Mouse (Mus musculus) heart, embryonic 10.5 days (tissue): ENCODE measurements around the gene Slc23a3. TPM values are rescaled to one million over a fixed set of nuclear protein-coding genes. Genes with fewer than 3 reads are reported as not detected.
A peak's percentile ranks its signal among the peaks of the same experiment; 100 is the strongest.

ENCODE experiments used
- DNase-seq: peaks from one replicate; pipeline ENCODE4 v3.0.0-alpha.2; 2017; ENCODE audit warnings: low spot score
- H3K27ac ChIP-seq: fragments of 300-500 bp; sonication (generic); 2 replicates; pipeline ENCODE4 v1.5.1; 2016; ENCODE audit warnings: mild to moderate bottlenecking
- H3K27me3 ChIP-seq: fragments of 300-500 bp; sonication (generic); 2 replicates; pipeline ENCODE4 v1.6.1; 2016; ENCODE audit warnings: mild to moderate bottlenecking; ENCODE audit not compliant: poor library complexity, insufficient read depth, severe bottlenecking
- H3K36me3 ChIP-seq: fragments of 300-500 bp; sonication (generic); 2 replicates; pipeline ENCODE4 v1.6.1; 2016; ENCODE audit warnings: mild to moderate bottlenecking, moderate library complexity
- H3K4me1 ChIP-seq: fragments of 300-500 bp; sonication (generic); 2 replicates; pipeline ENCODE4 v1.6.1; 2016; ENCODE audit warnings: mild to moderate bottlenecking
- H3K4me3 ChIP-seq: fragments of 300-500 bp; sonication (generic); 2 replicates; pipeline ENCODE4 v1.5.1; 2016; ENCODE audit warnings: mild to moderate bottlenecking, moderate library complexity
- H3K9me3 ChIP-seq: fragments of 300-500 bp; sonication (generic); 2 replicates; pipeline ENCODE4 v1.6.1; 2016; ENCODE audit warnings: mild to moderate bottlenecking, moderate library complexity
- WGBS: fragments of 180-500 bp; shearing (Covaris S2); methylation state at CpG from one replicate; pipeline ENCODE4 v1.1.7; 2016; 5-methylcytosine and 5-hydroxymethylcytosine counted together
- polyA plus RNA-seq: library from polyadenylated mRNA; unstranded; fragments of >200 nt; fragmentation: Nextera tagmentation; extraction: Ambion mirVana; gene quantifications from 2 replicates; pipeline ENCODE4 v1.2.1, GENCODE M21; 2016

The Slc23a3 gene
- polyA plus RNA-seq, 1 experiment from 2014 or later: 0.06 TPM

- peak within 1 kb of the TSS; percentile 64 for H3K4me3 ChIP-seq
- no peaks in the 10 kb centered on the region for H3K9me3 ChIP-seq
- peak; percentile 98 for DNase-seq
- H3K4me1 ChIP-seq: peaks cover 10% of the 10 kb centered on the region; the same call in 1 of the 2 replicates
- 2% methylated on average over 56 of the region's 56 CpGs for WGBS
- 0 out of 2 replicates have a peak, but pooled peaks cover 3% of the 10 kb centered on the region for H3K27me3 ChIP-seq
- H3K36me3 ChIP-seq: no peaks in the 10 kb centered on the region
- H3K27ac ChIP-seq: peak within 1 kb of the TSS; percentile 96
Observed at GRCm38 (mm10) chr1:75124346-75125321, 9.1 kb downstream of the Slc23a3 start, which contains the start of gene Nhej1. Gene Nhej1, minus strand, starts transcription at chr1:75125200.

DNA sequence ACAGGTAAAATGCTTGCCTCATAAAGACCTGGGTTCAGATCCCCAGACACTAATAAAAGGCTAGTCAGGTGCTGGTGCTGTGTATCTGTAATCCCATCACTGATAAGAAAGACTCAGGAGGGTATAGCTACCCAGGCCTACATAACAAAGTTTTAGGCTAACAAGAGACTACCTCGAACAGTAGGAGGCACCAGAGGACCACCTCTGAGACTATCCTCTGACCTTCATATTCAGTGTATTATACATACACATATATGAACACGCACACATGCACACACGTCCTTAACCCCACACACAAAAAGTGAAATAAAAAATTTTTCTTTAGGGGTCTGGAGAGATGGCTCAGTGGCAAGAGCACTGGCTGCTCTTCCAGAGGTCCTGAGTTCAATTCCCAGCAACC is 11.5 kb downstream of the Slc23a3 start:
- no peaks in the 10 kb centered on the region for H3K36me3 ChIP-seq
- no peak overlapping the region for H3K27ac ChIP-seq
- WGBS: 73% methylated on average over 3 of the region's 3 CpGs
- no peaks in the 10 kb centered on the region for H3K9me3 ChIP-seq
- no peak for DNase-seq
- no peak overlapping the region for H3K4me3 ChIP-seq
- H3K4me1 ChIP-seq: peaks cover 10% of the 10 kb centered on the region; the same call in 1 of the 2 replicates
- H3K27me3 ChIP-seq: no peaks in the 10 kb centered on the region

Other genes starting within 250 kb of the Slc23a3 start
- gene Fev, start 248.5 kb downstream of the Slc23a3 start, polyA plus RNA-seq: 1.2 and 1.4 TPM in 2 replicates
- gene Cryba2, start 240.7 kb downstream of the Slc23a3 start, polyA plus RNA-seq: not detected in 2 replicates
- gene Cfap65, start 198.3 kb downstream of the Slc23a3 start, polyA plus RNA-seq: not detected in 2 replicates
- gene Ihh, start 182.2 kb downstream of the Slc23a3 start, polyA plus RNA-seq: 0.11 and 0.75 TPM in 2 replicates
- gene Nhej1, start 8.7 kb downstream of the Slc23a3 start, polyA plus RNA-seq: 10.2 and 10.3 TPM in 2 replicates
- gene Cnppd1, start 8.8 kb upstream of the Slc23a3 start, polyA plus RNA-seq: 36.3 TPM in 2 replicates
- gene Retreg2, start 8.9 kb upstream of the Slc23a3 start, polyA plus RNA-seq: 30.4 and 37.5 TPM in 2 replicates
- 30.2 and 32.1 TPM in 2 replicates for gene Zfand2b, start 34.8 kb upstream of the Slc23a3 start, polyA plus RNA-seq
- gene Abcb6, start 46.5 kb upstream of the Slc23a3 start, polyA plus RNA-seq: 24.6 and 29.8 TPM in 2 replicates
- gene Ankzf1, start 58.3 kb upstream of the Slc23a3 start, polyA plus RNA-seq: 24.7 and 28.5 TPM in 2 replicates
- 27.5 and 36.0 TPM in 2 replicates for gene Atg9a, start 58.3 kb upstream of the Slc23a3 start, polyA plus RNA-seq
- gene Glb1l, start 76.9 kb upstream of the Slc23a3 start, polyA plus RNA-seq: 7.9 and 10.9 TPM in 2 replicates
- gene Stk16, start 76.9 kb upstream of the Slc23a3 start, polyA plus RNA-seq: 103 and 131 TPM in 2 replicates
- 35.2 and 50.8 TPM in 2 replicates for gene Tuba4a, start 86.0 kb upstream of the Slc23a3 start, polyA plus RNA-seq
- not detected in 2 replicates for gene A630095N17Rik, start 98.2 kb upstream of the Slc23a3 start, polyA plus RNA-seq
- gene Dnajb2, start 102.5 kb upstream of the Slc23a3 start, polyA plus RNA-seq: 24.5 and 32.4 TPM in 2 replicates
- gene Ptprn, start 130.6 kb upstream of the Slc23a3 start, polyA plus RNA-seq: 0.70 and 0.84 TPM in 2 replicates
- gene Resp18, start 144.5 kb upstream of the Slc23a3 start, polyA plus RNA-seq: not detected in 2 replicates
- 142 and 144 TPM in 2 replicates for gene Dnpep, start 184.1 kb upstream of the Slc23a3 start, polyA plus RNA-seq
- 341 and 642 TPM in 2 replicates for gene Des, start 226.4 kb upstream of the Slc23a3 start, polyA plus RNA-seq
- gene Speg, start 241.4 kb upstream of the Slc23a3 start, polyA plus RNA-seq: 77.9 and 80.0 TPM in 2 replicates